In genomic region chr11:68049261-68050165, GRCm38 (mm10) we compare ENCODE assay signal across 10 mouse cellular contexts.
DNase-seq lines count a peak whose midpoint lies in the region; ATAC-seq and TF ChIP-seq lines count a peak whose summit lies in the region.
"Had no signal": no experiment of that assay in that cellular context is flagged by ENCODE, and none has a peak within 500 bp of the region (broad histone marks: within the 10 kb centered on the region; RNA-seq: fewer than 3 reads in every experiment).

No protein-coding gene starts in this region.

- no peaks in the 10 kb centered on the region for H3K27me3 ChIP-seq in kidney, postnatal 0 days (ENCODE audit: insufficient read depth, low read length)
- no peaks in the 10 kb centered on the region for H3K27me3 ChIP-seq in neural tube, embryonic 15.5 days (replicated peaks)

- 35% methylated on average over 17 of the region's 17 CpGs for WGBS in kidney, postnatal 0 days
- 27% methylated on average over 17 of the region's 17 CpGs for WGBS in neural tube, embryonic 15.5 days

- no peaks in the 10 kb centered on the region for H3K36me3 ChIP-seq in kidney, postnatal 0 days (ENCODE audit: insufficient read depth, low read length)
- H3K36me3 ChIP-seq in neural tube, embryonic 15.5 days: no peaks in the 10 kb centered on the region

- ATAC-seq in kidney, postnatal 0 days (replicated peaks; ENCODE audit: low FRiP score, low read depth): peak; percentile 63; the same call in 1 of the 2 replicates
- peak; percentile 45; the same call in 1 of the 2 replicates for ATAC-seq in neural tube, embryonic 15.5 days (ENCODE audit: low FRiP score)

- H3K4me1 ChIP-seq in kidney, postnatal 0 days (replicated peaks; ENCODE audit: insufficient read depth, low read length): no peaks in the 10 kb centered on the region
- peaks cover 8% of the 10 kb centered on the region for H3K4me1 ChIP-seq in neural tube, embryonic 15.5 days

- no peak overlapping the region for H3K27ac ChIP-seq in kidney, postnatal 0 days
- H3K27ac ChIP-seq in neural tube, embryonic 15.5 days (replicated peaks): peak overlapping the region; percentile 52; the same call in 1 of the 2 replicates

- H3K4me3 ChIP-seq in kidney, postnatal 0 days (replicated peaks; ENCODE audit: low read depth, low read length): no peak overlapping the region
- H3K4me3 ChIP-seq in neural tube, embryonic 15.5 days (replicated peaks): no peak overlapping the region

- H3K9me3 ChIP-seq in kidney, postnatal 0 days (replicated peaks; ENCODE audit: low read length): no peaks in the 10 kb centered on the region
- H3K9me3 ChIP-seq in neural tube, embryonic 15.5 days (replicated peaks): no peaks in the 10 kb centered on the region

- peak; percentile 47 for DNase-seq in adrenal gland, postnatal 10 days
- no peak for DNase-seq in adrenal gland, adult 18-20 months (ENCODE audit: low spot score in 2 of 2)
- peak; percentile 92 for DNase-seq in kidney, postnatal 0 days (ENCODE audit: low spot score)
- DNase-seq in kidney, adult 11 months: no peak
- DNase-seq in ovary, postnatal 36 days (ENCODE audit: low spot score): peak; percentile 16
- DNase-seq in ovary, postnatal 14 days (ENCODE audit: low spot score): no peak
- DNase-seq in spleen, postnatal 14 days (ENCODE audit: low spot score in 2 of 2): no peak
- DNase-seq: heart, postnatal 36 days; thymus, postnatal 14 days had no signal

- H3K4me2 ChIP-seq in kidney, postnatal 0 days (ENCODE audit: low read length): no peak overlapping the region
- no peak overlapping the region for H3K4me2 ChIP-seq in neural tube, embryonic 15.5 days

- no peak for TF ChIP-seq CTCF in kidney, postnatal 0 days (IDR thresholded peaks at IDR 0.05; ENCODE audit: low read depth)

- H3K9ac ChIP-seq in kidney, postnatal 0 days (ENCODE audit: low read depth, low read length): peak overlapping the region; percentile 10; the same call in 1 of the 2 replicates
- no peak overlapping the region for H3K9ac ChIP-seq in neural tube, embryonic 15.5 days (replicated peaks)

Comparison
In these comparisons a context has a peak if more than half of its experiments do, and no peak if none do; other contexts are left out.
1. DNase-seq: peak in adrenal gland, postnatal 10 days (single experiment), kidney, postnatal 0 days (single experiment) and ovary, postnatal 36 days (single experiment); none in adrenal gland, adult 18-20 months (0 of 2), kidney, adult 11 months (single experiment), ovary, postnatal 14 days (single experiment) and spleen, postnatal 14 days (0 of 2).